Mouse (Mus musculus) spleen, postnatal 36 days (tissue): ENCODE data around the gene Chst13.

ENCODE experiments used
- DNase-seq, 2 experiments: peaks; one replicate each; pipeline ENCODE4 v3.0.0; 2022; ENCODE audit warnings: low spot score in 2 of 2, mixed read lengths in 1 of 2

Chst13 gene

DNA sequence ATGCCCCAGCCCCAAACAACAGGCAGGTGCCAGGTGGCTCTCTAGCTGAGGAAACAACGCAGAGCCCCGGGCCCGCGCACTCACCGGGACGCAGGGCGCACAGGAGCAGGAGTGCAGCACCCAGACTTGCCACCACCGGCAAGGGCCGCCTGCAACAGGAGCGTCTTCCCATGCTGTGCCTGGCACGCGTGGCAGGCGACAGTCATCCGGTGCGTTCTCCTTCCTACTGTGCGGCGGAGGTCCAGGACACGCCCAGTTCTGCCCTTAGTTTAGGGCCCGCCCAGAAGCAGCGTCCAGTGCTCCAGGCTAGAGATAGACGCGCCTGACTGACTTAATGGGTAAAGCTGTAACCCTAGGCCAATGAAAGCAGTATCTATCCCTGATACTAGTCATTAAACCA lies at the start of gene Chst13:
Chst13 (minus strand) TSS at position 195 of the 400 bp plus-strand sequence.
- no peak for DNase-seq

DNA sequence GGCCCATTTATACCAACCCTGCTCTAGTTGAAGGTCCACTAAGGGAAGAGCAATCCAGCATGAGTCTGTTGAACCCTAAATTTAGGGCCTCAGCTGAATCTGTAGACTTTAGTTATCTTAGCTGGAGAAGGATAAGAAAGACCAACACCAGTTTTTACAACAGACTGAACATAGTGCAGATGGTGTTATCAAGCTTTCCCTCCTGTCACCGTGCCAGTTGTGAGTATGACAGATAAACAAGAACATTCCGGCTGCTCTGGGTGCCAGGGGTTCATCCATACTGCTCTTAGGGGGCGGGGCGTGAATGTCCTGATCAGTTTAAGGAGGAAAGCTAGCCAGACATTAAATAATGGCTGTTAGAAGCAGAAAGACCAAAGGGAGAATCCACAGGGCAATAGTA lies 49.7 kb upstream of the Chst13 start:
- DNase-seq = peak in 1 of 2 experiments; percentile 25

- peak; percentile 11 to 13 for DNase-seq
These were observed 45.0 kb upstream of the Chst13 start for GRCm38 (mm10) chr6:90369725-90370553.

DNA sequence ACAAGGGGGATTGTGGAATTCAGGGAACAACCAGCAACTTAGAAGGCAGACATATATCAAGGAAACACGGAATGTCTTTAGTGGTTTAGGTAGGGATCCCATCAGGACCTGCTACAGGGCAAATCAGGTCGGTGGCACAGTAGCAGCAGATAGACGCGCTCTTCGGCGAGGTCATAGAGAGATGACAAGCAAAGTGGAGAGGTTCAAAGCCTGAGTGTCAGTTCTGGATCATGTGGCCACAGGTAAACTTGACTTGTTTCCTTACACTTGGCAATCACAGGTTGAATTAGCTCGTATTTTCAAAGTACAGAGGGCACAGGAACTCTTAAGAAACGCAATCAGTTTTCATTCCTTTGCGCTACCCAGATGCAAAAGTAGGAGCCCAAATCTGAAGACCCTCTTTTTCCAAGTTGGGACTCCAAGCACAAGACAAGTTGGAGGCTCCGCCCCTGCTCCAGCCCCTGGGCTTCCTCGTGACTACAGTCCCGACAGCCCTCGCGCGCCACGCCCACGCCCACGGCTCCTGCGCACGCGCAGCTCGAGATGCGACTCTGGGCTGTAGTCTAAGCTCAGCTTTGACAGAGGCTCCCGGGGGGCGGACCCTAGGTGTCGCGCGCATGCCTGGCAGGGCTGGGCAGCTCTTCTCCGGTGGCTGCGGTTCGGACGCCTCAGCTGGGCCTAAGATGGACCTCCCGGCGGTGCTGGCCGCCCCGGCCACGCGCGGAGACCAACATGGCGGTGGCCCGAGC lies 44.2 kb upstream of the Chst13 start, which contains the start of gene Zxdc:
Zxdc (plus strand) TSS at position 517 of the 749 bp plus-strand sequence.
- DNase-seq = peak; percentile 98

- no peak for DNase-seq
These were observed 38.3 kb upstream of the Chst13 start for GRCm38 (mm10) chr6:90363301-90363700.

DNA sequence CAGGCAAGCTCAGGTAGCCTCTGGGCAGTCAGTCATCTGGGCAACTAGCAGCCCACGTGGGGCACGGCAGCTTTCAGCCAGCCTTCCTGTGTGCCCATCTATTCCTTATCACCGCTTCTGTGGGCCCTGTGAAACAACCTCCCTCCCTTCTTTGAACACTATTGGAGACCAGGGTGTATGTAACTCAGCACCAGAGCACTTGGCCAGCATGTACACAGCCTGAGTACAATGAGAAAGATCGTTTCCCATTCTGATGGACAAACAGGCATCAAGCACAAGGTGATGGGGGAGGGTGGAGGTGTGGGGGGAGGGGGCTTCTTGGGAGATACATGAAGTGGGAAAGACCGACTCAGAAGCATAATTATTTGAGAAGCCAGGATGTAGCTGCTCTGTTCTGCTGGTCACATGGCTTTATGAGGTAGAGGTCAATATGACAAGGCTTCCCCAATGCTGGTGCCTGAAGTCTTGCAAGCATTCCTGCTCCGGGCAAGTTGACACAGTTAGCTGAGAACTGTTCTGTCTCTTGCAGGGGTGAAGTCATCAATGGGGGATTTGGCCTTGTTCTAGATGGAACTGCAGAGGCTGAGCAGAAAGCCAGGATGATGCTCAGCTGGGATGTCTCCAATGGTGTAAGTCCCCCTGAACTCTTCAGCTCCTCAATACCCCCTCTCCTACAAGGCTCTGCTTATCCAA lies 36.1 kb upstream of the Chst13 start:
- no peak for DNase-seq

DNA sequence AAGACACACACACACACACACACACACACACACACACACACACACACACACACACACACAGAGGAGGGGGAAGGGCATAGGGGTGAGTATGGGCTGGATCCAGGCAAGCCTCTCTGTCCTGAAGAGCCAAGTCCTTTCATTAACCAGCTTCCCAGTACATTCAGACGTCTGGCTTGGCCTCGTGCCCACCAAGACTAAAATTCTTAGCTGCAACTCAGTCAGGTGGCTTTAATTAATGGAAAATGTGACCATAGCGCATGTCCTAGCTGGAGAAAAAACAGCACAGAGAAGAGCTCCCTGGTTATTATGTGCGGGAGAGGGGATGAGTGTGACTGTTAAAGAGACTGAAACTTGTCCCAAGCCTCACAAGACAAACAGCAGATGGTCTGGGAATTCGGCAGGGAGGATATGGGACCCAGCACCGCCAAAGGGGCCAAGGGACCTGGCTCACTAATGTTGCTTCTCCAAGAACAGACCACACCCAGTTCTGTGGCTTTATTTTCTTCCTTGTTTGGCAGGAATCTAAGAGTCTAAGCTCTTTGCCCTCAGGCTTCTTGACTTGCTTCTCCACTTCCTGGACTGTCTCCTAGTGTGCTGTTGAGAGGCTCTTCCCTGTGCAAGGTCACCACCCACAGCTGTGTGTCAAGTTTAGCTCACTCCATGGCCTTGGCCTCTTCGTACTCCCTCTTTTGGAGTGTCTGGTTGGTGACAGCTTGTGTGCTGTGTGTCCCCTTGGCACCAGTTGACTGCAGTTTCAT lies 35.2 kb upstream of the Chst13 start:
- DNase-seq = peak in 1 of 2 experiments; percentile 11

DNA sequence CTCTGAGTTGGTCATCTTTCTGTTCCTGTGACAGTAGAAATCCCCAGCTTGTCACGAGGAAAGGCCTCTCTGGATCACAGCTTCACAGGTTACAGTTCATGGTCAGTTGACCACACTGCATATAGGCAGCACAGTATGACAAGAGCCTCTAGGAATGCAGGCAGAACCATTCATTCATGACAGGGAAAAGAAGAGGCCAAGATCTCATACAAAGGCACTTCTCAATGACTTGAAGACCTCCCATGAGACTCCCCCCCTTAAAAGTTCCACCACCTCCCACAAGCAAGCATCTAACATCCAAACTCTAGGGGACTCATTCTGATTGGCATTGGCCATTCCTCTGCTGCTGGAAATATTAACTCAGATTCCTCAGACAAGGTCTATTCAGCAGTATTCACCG lies 34.5 kb upstream of the Chst13 start:
- DNase-seq = no peak

DNA sequence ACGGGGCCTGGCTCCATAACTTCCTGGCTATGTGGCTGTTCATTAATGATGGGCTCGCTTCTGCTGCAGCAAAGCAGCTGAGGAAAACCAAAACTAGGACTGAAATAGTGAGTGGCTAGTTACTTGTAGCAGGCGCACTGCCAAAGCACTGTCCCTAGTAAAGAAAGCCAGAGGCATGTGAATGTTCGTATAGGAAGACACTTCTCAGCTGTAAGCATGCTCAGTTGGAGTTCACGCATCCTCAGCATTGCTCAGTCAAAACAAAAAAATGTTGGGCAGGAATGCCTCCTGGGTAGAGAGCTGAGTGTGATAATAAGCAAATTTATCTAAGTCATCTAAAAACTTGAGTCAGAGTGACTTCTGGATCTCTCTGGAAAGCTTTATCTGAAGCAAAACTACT lies 33.2 kb upstream of the Chst13 start:
- DNase-seq = no peak

DNA sequence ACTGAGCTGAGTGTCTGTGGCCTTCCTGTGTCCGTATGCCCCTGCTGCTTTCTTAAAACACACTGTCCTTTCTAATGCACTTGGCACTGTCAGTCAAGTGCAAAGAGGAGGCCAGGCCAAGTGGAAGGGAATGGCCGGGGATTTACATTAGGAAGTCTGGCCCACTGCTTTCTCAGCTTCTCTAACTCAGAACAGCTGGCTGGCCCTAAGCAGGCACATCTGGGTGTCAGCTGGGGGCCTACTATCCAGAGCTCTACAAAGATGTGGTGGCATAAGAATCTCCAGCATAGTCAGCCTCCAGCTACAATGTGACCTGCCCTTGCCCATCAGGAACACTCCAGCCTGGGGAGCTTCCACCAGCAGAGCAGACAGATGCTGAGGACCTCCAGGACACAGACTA lies 25.0 kb upstream of the Chst13 start:
- DNase-seq = no peak

DNA sequence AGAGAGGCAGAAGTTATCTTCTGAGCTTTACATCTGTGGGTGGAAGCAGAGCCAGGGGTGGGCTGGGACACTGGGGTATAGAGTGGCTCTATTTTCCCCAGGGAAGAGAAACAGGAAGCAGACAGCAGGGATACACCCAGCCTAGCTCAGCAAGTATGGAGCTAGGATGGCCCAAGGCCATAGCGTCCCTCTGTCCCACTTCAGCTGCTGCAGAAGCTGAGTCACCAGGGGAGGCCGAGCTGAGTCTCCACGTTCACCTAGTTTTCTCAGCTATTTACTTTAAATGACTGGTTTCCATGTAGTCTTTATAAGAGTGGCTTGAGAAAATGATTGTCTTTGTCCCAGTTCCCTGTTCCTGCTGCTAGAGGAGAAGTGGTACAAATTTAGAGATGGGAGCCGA lies 23.5 kb upstream of the Chst13 start:
- no peak for DNase-seq

DNA sequence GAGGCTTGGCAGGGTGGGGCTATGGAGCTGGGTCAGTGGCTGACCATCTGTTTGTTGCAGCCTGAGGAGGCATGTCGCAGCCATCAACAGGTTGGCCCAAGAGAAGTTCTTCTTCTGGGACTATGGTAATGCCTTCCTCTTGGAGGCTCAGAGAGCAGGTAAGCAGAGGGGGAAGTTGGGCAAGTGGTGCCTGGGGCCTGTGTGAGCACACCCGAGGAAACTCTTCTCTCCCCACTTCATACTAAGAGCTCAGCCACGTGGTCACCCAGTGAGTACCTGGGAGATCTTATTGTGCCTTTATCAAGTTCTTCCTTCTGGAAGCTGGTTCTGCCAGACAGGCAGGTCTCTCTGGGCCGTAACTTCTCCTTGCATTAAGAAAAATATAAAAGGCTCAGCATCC lies 22.2 kb upstream of the Chst13 start:
- DNase-seq = no peak

DNA sequence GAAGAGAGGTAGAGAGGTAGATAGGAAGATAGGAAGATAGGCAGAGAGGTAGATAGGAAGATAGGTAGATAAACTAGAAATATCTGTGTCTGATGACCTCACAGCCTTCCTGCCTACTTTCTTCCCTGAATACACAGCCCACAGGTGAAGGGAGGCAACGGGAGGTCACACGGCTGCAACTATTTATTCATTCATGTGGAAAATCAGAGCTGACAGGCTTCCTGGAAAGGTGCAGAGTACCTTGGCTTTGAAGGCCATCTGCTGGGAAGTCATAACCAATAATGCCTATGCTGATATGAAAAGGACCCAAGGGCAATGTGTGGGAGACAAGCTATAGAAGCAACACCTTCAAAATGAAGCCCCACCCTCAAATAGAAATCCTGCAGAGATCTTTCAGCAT lies 17.4 kb upstream of the Chst13 start:
- DNase-seq = no peak

DNA sequence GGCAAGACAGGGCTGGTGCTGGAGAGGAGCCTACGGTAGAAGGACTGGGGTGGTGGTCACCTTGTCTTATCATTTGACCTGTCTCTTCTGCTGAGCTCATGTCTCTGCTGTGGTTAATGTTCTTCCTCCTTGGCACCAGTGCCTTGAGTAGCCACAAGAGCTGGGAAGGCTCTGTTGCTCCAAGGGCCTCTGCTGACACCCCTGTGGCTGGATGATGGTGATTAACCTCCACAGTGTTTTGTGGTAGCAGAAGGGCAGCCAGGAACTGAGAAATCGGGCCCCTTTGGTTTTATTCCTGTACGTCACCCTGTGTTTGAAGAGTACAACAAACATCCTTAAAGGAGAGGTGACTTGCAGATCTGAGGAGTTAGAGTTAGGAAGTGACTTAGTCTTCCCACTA lies 9.3 kb upstream of the Chst13 start:
- no peak for DNase-seq

DNA sequence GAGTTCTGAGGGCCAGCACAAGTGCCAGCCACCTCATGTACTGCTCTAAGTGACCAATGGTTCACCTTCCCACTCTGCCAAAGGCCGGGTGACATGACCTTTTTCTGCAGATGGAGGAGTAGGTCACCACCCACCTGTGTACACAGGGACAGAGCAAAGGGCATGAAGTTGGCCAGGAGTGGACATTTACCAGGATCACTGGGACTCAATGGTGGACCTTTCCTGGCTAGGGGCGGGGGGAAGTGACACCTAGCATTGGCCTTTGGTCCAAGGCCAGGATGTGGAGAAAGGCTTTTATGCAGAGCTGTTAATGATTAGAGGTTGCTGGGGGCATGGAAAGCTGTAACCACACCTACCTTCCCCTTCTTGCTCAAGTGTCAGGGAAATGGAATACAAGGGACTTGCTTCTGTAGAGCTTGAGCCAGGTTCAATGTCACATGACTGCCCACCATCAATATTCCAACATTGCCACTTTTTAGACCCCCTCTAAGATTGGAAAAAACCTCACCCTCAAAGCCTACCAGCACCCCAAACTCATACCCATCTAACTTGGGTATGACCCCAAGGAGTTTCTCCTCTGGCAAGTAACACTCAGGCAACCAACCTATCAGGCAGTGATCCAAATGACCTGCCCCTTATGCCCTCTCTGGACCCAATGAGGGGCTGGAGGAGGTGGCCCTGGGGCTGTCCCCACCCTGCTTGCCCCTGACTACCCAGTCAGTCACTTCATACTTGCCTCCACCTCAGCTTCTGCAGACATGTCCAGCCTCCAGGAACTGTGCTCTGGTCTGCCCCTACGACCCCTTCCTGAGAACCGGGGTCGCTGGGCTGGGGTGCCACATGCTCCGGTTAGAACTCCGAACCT lies 7.8 kb upstream of the Chst13 start, which contains the start of gene Uroc1:
Uroc1 (plus strand) TSS at position 724 of the 865 bp plus-strand sequence.
- DNase-seq = no peak

DNA sequence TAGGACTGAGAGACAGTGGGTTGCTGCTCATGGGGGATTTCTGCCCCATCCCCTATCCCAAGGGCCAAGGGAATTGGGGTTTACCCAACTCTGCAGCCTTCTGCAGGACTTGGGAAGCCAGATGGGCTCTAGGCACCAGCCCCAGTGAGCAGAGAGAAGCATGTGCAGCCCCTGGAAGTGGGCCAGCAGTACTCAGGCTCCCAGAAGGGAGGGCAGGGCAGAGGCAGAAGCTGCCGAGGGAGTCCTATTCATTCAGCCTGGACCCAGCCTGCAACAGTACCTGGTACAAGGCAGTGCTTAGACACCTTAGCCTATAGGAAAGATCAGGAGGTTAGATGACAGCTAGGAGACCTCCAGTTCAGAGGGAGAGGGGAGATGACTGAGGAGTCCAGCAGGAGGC lies 5.0 kb upstream of the Chst13 start:
- DNase-seq = no peak

DNA sequence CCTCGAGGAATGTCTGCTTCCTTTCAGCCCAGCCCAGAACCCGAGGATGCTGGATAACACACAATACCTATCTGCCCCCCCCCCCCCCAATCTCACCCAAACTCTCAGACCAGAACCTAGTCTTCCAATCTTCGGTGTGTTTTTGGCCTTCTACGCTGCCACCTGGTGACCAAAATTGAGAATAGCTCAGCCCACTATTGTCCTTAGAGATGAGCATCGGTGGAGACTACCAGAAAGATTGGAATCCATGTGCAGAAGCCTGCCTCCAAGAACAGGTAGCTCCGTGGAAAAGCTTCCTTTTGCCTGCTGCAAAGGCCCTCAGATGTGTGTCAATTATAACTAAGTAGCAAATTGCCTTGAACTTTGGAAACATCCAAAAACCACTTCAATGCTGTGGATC lies 2.7 kb upstream of the Chst13 start:
- DNase-seq = no peak

DNA sequence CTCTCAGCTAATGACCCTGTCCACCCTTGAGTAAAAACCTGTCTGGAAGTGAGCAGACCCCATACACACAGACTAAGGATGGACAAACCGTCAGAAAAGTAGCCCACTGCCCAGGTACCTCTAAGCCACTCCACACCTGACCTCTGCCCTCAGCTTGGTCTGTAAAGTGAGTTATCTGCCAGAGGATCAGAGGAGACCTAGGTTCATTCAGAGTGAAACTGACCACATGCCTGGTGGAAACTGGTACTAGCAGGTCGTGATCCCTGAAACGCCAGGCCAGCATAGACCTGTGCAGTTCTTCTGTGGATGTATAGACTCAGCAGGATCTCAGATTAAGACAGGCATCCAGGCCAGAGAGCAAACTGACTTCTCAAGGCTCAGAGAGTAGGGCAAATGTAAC lies 522 bp downstream of the Chst13 start:
- no peak for DNase-seq

GRCm38 (mm10) chr6:90324026-90324425 lies 959 bp downstream of the Chst13 start:
- no peak for DNase-seq

DNA sequence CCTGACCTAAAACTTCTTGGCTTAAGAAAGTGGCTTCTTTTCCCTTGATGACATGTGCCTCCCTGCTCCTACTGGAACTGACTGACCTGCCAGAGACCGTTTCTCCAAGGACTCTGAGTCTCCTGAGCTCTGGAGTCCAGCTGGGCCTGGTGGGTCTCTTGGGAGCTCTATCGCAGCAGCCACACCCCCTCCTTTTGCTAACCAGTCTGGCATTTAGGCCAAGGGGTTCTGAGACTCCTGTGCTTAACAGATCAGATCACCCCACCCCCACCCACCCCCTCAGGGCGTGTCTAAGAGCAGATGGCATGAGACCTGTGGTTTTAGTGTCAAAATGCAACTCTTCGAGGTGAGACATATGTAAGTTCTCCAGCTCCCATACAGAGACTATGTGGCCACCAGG lies 3.2 kb downstream of the Chst13 start:
- no peak for DNase-seq

DNA sequence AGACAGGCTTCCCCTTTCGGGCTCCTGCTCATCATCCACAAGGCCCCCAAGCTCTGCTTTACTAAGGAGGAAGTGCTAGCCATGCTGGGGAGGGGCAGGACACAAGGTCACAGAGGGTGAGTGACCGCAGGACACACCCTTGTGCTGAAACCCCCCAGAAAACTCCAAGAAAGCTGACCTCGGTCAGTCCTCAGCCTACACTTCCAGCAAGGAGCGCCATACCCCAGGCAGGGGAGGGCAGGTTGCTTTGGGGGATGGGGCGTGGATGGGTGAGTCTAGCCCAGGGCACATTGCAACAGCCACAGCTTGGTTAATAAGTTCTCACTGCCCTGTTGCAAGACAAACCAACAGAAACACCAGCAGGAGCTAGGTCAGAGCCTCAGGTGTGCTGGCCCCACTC lies 4.6 kb downstream of the Chst13 start:
- DNase-seq = no peak
